Mouse (Mus musculus): ENCODE measurements around the gene Guca2a. TPM values are rescaled to one million over a fixed set of nuclear protein-coding genes. Genes with fewer than 3 reads are reported as not detected.

Gene Guca2a
- total RNA-seq, 2 experiments from 2014 or later = not detected

Other genes with a start within 250 kb of the Guca2a start
- 0.66 TPM in 1 of 2 replicates, not detected in the other for gene Ccdc30, start 222.2 kb upstream of the Guca2a start, total RNA-seq (2015)
- gene Ccdc30, start 222.2 kb upstream of the Guca2a start, total RNA-seq (2017) = 0.14 and 1.0 TPM in 2 replicates
- gene Ppcs, start 215.3 kb upstream of the Guca2a start, total RNA-seq (2015) = 12.5 and 15.9 TPM in 2 replicates
- 10.4 and 10.7 TPM in 2 replicates for gene Ppcs, start 215.3 kb upstream of the Guca2a start, total RNA-seq (2017)
- not detected in 2 replicates for gene Zmynd12, start 214.9 kb upstream of the Guca2a start, total RNA-seq (2015)
- gene Zmynd12, start 214.9 kb upstream of the Guca2a start, total RNA-seq (2017) = not detected in 2 replicates
- not detected in 2 replicates for gene Rimkla, start 145.1 kb upstream of the Guca2a start, total RNA-seq (2015)
- gene Rimkla, start 145.1 kb upstream of the Guca2a start, total RNA-seq (2017) = not detected in 2 replicates
- gene Foxj3, start 100.7 kb upstream of the Guca2a start, total RNA-seq (2015) = 26.5 and 45.1 TPM in 2 replicates
- gene Foxj3, start 100.7 kb upstream of the Guca2a start, total RNA-seq (2017) = 12.0 and 32.4 TPM in 2 replicates
- 0.44 and 0.83 TPM in 2 replicates for gene Frg2f1, start 98.2 kb upstream of the Guca2a start, total RNA-seq (2015)
- 0.88 TPM in 1 of 2 replicates, not detected in the other for gene Frg2f1, start 98.2 kb upstream of the Guca2a start, total RNA-seq (2017)
- gene Guca2b, start 21.2 kb downstream of the Guca2a start, total RNA-seq (2015) = not detected in 2 replicates
- not detected in 2 replicates for gene Guca2b, start 21.2 kb downstream of the Guca2a start, total RNA-seq (2017)
- 6.6 and 7.2 TPM in 2 replicates for gene Hivep3, start 96.1 kb downstream of the Guca2a start, total RNA-seq (2015)
- 0.83 and 3.2 TPM in 2 replicates for gene Hivep3, start 96.1 kb downstream of the Guca2a start, total RNA-seq (2017)